ENCODE assay signal across 26 mouse cellular contexts in the genomic region with DNA sequence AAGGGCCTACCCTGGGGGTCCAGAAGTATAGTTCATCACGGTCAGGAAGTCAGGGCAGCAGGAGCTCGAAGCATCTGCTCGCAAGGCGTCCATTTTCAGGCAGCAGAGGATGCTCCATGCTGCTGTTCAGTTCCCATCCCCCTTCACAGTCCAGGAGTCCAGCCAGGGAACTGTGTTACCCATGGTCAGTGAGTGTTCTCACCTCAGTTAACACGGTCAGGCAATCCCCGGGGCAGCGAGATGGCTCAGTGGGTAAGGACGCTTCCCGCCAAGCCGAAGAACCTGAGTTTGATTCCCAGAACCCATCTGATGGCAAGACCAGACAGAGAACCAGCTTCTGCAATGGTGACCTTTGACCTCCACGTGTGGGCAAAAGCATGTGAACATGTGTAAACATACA. TPM values are rescaled to one million over a fixed set of nuclear protein-coding genes. Genes with fewer than 3 reads are reported as not detected.
"Had no signal": no experiment of that assay in that cellular context is flagged by ENCODE, and none has a peak within 500 bp of the region (broad histone marks: within the 10 kb centered on the region; RNA-seq: fewer than 3 reads in every experiment).

No protein-coding gene starts in this region.

- DNase-seq: lung, adult 2 months; lung, postnatal 14 days; lung, postnatal 36 days; right cerebral cortex, postnatal 14 days; thymus, adult 2 months; thymus, postnatal 25 days; thymus, postnatal 4 days had no signal

- H3K27me3 ChIP-seq: lung, embryonic 15.5 days; midbrain, embryonic 13.5 days; midbrain, embryonic 15.5 days; neural tube, embryonic 12.5 days; stomach, embryonic 15.5 days had no signal

- ATAC-seq: lung, postnatal 0 days; midbrain, embryonic 13.5 days; midbrain, embryonic 15.5 days had no signal

- H3K36me3 ChIP-seq: lung, embryonic 15.5 days; midbrain, embryonic 13.5 days; midbrain, embryonic 15.5 days; neural tube, embryonic 12.5 days; stomach, embryonic 15.5 days had no signal

- H3K9me3 ChIP-seq: lung, embryonic 15.5 days; megakaryocyte, embryonic 14.5 days; midbrain, embryonic 13.5 days; midbrain, embryonic 15.5 days; neural tube, embryonic 12.5 days; stomach, embryonic 15.5 days had no signal

- H3K9ac ChIP-seq: lung, embryonic 15.5 days; midbrain, embryonic 13.5 days; midbrain, embryonic 15.5 days; neural tube, embryonic 12.5 days; stomach, embryonic 15.5 days had no signal

- H3K4me3 ChIP-seq: lung, embryonic 15.5 days; megakaryocyte, embryonic 14.5 days; midbrain, embryonic 13.5 days; midbrain, embryonic 15.5 days; neural tube, embryonic 12.5 days; stomach, embryonic 15.5 days had no signal

- H3K4me2 ChIP-seq: lung, embryonic 15.5 days; midbrain, embryonic 11.5 days; midbrain, embryonic 13.5 days; midbrain, embryonic 15.5 days; neural tube, embryonic 12.5 days; stomach, embryonic 15.5 days had no signal

- H3K27ac ChIP-seq: lung, embryonic 15.5 days; macrophage; midbrain, embryonic 13.5 days; midbrain, embryonic 15.5 days; neural tube, embryonic 12.5 days; stomach, embryonic 15.5 days; stomach, postnatal 0 days had no signal

- H3K4me1 ChIP-seq: lung, embryonic 15.5 days; megakaryocyte, embryonic 14.5 days; midbrain, embryonic 13.5 days; midbrain, embryonic 15.5 days; neural tube, embryonic 12.5 days; stomach, embryonic 15.5 days had no signal

RNA-seq across cellular contexts. Expression of a gene that starts 20.0 kb away (rescaled TPM):
- total RNA-seq: megakaryocyte progenitor cell, adult 5-6 weeks; midbrain, postnatal 0 days; monocyte, adult 5-6 weeks; neutrophil, adult 5-6 weeks had no signal
- polyA plus RNA-seq: lung, adult 2 months; lung, embryonic 15.5 days; lung, postnatal 0 days; macrophage; midbrain, embryonic 11.5 days; midbrain, embryonic 13.5 days; midbrain, embryonic 15.5 days; midbrain, postnatal 0 days; neural tube, embryonic 12.5 days; neural tube, embryonic 14.5 days; spleen, adult 2 months; testis, adult 2 months; thymus, adult 2 months; urinary bladder, adult 2 months had no signal

RNA-seq across cellular contexts. Expression of a gene that starts 46.2 kb away (rescaled TPM):
- total RNA-seq: megakaryocyte progenitor cell, adult 5-6 weeks; midbrain, postnatal 0 days; monocyte, adult 5-6 weeks; neutrophil, adult 5-6 weeks had no signal
- polyA plus RNA-seq: liver, embryonic 16.5 days; lung, adult 2 months; lung, embryonic 15.5 days; lung, postnatal 0 days; macrophage; midbrain, embryonic 11.5 days; midbrain, embryonic 13.5 days; midbrain, embryonic 15.5 days; midbrain, postnatal 0 days; neural tube, embryonic 12.5 days; neural tube, embryonic 14.5 days; spleen, adult 2 months; stomach, embryonic 15.5 days; stomach, postnatal 0 days; urinary bladder, adult 2 months had no signal
